Mouse (Mus musculus): Measurements from ENCODE around the gene Wt1. TPM values are rescaled to one million over a fixed set of nuclear protein-coding genes. Genes with fewer than 3 reads are reported as not detected.

Wt1 gene
- polyA plus RNA-seq, 1 experiment from 2014 or later, result 0.13 TPM

DNA sequence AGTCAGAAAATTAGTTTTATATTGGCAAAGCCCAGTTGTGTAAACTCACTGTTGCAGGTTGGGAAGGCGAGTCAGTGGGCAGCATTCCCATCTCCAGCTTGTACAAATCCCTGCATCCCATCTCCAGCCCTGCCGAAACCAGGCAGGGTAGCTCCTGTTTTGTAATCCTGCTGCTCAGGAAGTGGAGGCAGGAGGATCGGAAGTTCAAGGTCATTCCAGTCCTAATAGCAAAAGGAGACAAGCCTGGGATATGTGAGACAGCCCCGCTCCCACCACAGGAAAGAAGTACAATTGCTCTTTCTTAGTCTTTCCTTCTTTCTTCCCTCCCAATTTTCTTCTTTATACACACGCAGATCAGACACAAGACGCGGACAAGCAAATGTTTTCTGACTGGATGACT is 25.8 kb upstream of the Wt1 start:
- H3K9ac ChIP-seq, result no peak overlapping the region
- ATAC-seq (replicated peaks), result no peak
- no peaks in the 10 kb centered on the region for H3K9me3 ChIP-seq
- no peak overlapping the region for H3K4me3 ChIP-seq
- H3K4me2 ChIP-seq, result no peak overlapping the region
- no peaks in the 10 kb centered on the region for H3K27me3 ChIP-seq (replicated peaks)
- H3K27ac ChIP-seq, result no peak overlapping the region
- 67% methylated on average over 7 of the region's 7 CpGs for WGBS
- no peaks in the 10 kb centered on the region for H3K4me1 ChIP-seq
- H3K36me3 ChIP-seq (replicated peaks), result no peaks in the 10 kb centered on the region

DNA sequence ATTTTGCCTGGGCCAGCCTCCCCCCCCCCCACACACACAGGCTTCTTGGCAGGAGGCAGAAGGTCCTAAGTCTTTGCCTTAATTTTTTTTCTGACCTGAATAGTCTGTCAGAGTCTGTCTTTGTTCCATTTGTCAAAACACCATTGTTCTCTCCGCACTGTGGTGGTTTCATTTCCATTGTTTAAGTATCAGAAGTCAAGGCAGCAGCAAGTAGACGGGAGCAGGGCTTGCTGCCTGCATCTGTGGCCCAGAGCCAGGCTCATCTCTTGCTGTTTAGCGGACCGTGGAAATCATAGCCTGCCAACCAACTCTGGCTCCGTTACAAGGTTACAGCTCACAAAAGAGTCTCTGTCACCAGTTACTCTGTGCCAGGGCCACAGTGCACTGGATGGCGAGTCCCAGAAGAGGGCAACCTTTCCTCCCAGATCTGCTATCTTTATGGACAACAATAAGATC is 17.6 kb upstream of the Wt1 start:
- Histone ChIP-seq H3K4me1 (no peaks in the 10 kb centered on the region), H3K27me3 (replicated peaks) (peaks cover 27% of the 10 kb centered on the region), H3K4me2 (no peak overlapping the region), H3K9ac (no peak overlapping the region), H3K4me3 (no peak overlapping the region), H3K9me3 (no peaks in the 10 kb centered on the region), H3K27ac (no peak overlapping the region), H3K36me3 (replicated peaks) (no peaks in the 10 kb centered on the region)
- ATAC-seq (replicated peaks), result peak; percentile 89
- WGBS, result 5% methylated on average over 6 of the region's 6 CpGs

DNA sequence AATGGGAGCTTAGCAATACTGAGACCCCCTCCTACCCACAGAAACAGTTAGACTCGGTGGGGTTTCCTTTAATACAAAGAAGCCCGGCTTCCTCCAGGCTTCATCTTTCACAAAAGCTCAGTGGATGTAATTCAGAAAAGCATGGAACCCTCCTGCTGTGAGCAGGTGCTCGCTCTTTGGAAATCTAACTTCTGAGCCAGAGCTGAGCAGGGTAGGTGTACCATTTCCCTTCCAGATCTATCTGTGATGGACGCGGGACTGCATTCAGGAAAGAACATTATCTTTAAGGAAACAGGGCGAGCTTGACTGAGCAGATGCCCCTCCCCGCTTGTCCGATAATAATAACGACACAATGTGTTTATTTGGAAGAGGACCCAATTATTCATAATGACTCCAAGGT is 12.3 kb upstream of the Wt1 start:
- Histone ChIP-seq H3K27ac (no peak overlapping the region), H3K36me3 (replicated peaks) (no peaks in the 10 kb centered on the region), H3K4me3 (no peak overlapping the region), H3K4me2 (no peak overlapping the region), H3K4me1 (no peaks in the 10 kb centered on the region), H3K9me3 (no peaks in the 10 kb centered on the region), H3K27me3 (replicated peaks) (peaks cover 73% of the 10 kb centered on the region), H3K9ac (no peak overlapping the region)
- WGBS, result 9% methylated on average over 9 of the region's 9 CpGs
- no peak for ATAC-seq (replicated peaks)

DNA sequence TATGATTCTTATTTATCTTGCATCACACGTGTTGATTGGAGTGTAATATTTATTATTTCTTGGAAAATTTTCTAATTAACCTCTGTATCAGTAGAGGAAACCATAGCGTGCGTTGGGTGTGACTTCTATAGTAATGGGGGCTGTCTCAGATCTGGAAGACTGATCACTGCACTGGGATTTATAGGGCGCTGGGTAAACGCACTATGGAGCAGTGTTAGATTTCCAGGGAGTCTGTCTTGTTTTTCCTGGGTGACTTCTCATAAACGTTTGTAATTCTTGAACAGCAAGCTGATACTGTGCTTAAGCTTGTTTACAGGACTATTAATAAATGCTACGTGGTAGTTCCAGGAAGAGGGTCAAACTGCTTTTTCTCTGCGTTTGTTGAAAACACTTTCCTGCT is 8.7 kb upstream of the Wt1 start:
- WGBS, result 76% methylated on average over 8 of the region's 8 CpGs
- peaks cover 88% of the 10 kb centered on the region for H3K27me3 ChIP-seq (replicated peaks)
- no peak overlapping the region for H3K9ac ChIP-seq
- ATAC-seq (replicated peaks), result no peak
- no peak overlapping the region for H3K4me2 ChIP-seq
- no peaks in the 10 kb centered on the region for H3K36me3 ChIP-seq (replicated peaks)
- no peak overlapping the region for H3K4me3 ChIP-seq
- H3K9me3 ChIP-seq, result no peaks in the 10 kb centered on the region
- H3K27ac ChIP-seq, result no peak overlapping the region
- H3K4me1 ChIP-seq, result 0 out of 2 replicates have a peak, but pooled peaks cover under 1% of the 10 kb centered on the region

DNA sequence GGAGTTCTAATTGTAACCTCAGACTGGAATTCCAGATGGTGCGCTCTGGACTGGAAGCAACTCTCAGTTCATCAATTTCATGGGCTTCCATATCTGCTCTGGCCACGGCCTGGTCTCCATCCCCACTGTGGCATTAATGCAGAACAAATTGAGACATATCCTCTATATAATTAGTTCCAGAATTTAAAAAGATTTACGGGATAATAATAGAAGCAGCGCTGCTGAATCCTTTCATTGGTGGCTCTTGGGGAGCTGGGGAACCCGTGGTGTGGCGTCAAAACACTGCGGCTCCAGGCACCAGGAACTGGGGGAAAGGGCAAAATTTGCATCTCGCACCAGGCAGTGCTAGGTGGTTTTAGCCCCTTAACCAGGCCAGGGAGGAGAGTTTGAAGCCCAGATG is 4.1 kb upstream of the Wt1 start:
- no peak overlapping the region for H3K4me2 ChIP-seq
- H3K9ac ChIP-seq, result no peak overlapping the region
- H3K27me3 ChIP-seq (replicated peaks), result peaks cover 88% of the 10 kb centered on the region
- H3K4me1 ChIP-seq, result peaks cover 13% of the 10 kb centered on the region; the same call in 1 of the 2 replicates
- 0 out of 2 replicates have a peak, but pooled peaks have one; percentile 17 for ATAC-seq (replicated peaks)
- H3K4me3 ChIP-seq, result no peak overlapping the region
- H3K36me3 ChIP-seq (replicated peaks), result no peaks in the 10 kb centered on the region
- no peak overlapping the region for H3K27ac ChIP-seq
- no peaks in the 10 kb centered on the region for H3K9me3 ChIP-seq
- WGBS, result 2% methylated on average over 8 of the region's 8 CpGs

DNA sequence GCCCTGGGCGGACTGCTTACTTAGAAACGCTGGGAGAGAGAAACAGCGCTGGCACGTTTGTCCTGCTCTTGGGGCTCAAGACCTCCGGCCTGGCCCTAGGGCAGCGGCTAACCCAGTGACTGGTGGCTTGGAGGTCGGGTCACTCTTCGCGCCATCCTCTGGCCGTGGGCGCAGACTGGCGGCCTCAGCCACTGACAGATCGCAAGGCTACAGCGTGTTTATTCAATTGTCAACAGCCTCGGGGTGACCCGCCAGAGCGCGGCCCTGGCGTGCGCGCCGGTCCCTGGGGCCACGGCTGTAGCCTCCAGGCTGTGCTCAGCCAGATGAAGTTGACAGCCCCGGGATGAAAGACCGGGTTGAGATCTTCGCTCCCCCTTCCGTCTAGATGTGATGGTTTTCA is 3.4 kb upstream of the Wt1 start:
- peak; percentile 18; the same call in 1 of the 2 replicates for ATAC-seq (replicated peaks)
- no peak overlapping the region for H3K9ac ChIP-seq
- no peaks in the 10 kb centered on the region for H3K9me3 ChIP-seq
- H3K27ac ChIP-seq, result no peak overlapping the region
- H3K4me3 ChIP-seq, result no peak overlapping the region
- no peak overlapping the region for H3K4me2 ChIP-seq
- H3K27me3 ChIP-seq (replicated peaks), result peaks cover 88% of the 10 kb centered on the region
- H3K36me3 ChIP-seq (replicated peaks), result no peaks in the 10 kb centered on the region
- WGBS, result under 1% methylated on average over 27 of the region's 27 CpGs
- H3K4me1 ChIP-seq, result peaks cover 13% of the 10 kb centered on the region; the same call in 1 of the 2 replicates

DNA sequence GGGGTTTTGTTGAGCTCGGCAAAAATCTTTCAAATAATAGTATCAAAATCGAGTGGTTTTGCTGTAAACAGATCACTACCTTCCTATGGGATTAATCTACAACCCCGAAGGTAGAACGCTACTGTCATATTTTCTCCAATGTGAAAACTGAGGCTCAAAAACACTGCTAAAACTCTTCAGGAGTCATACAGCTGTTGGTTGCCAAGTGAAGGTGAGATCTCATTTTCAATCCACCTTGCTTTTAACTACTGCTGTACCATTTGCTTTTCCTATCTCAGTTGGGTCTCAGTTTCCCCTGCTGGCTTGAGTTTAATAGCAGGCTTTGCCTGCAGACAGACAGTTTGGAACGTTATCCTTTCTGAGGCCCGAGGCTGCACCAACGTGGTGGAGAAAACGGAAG is 2.9 kb upstream of the Wt1 start:
- no peaks in the 10 kb centered on the region for H3K36me3 ChIP-seq (replicated peaks)
- peaks cover 13% of the 10 kb centered on the region; the same call in 1 of the 2 replicates for H3K4me1 ChIP-seq
- 1% methylated on average over 8 of the region's 8 CpGs for WGBS
- no peak for ATAC-seq (replicated peaks)
- H3K4me3 ChIP-seq, result no peak overlapping the region
- peaks cover 85% of the 10 kb centered on the region for H3K27me3 ChIP-seq (replicated peaks)
- H3K4me2 ChIP-seq, result no peak overlapping the region
- no peaks in the 10 kb centered on the region for H3K9me3 ChIP-seq
- no peak overlapping the region for H3K27ac ChIP-seq
- H3K9ac ChIP-seq, result no peak overlapping the region

DNA sequence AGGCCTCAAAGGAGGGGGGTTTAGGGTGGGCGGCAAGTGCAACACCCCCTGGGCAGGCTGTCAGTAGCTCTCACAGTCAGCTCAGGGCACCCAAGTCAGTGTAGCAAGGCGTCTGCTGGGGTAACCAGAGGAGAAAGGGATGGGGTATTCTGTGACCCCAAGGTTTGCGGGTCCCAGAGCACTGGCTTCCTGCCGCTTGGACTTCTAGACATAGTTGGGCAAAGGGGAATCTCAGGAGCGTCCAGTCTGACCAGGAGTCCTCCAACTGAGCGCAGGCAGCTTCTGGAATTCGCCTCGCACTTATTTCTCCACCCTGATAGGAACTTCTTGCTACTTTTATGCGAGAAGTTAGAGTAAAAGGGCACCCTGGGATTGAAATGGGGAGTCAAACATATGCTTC is 2.4 kb upstream of the Wt1 start:
- no peak overlapping the region for H3K4me3 ChIP-seq
- H3K4me1 ChIP-seq, result peaks cover 13% of the 10 kb centered on the region; the same call in 1 of the 2 replicates
- ATAC-seq (replicated peaks), result no peak
- H3K9me3 ChIP-seq, result no peaks in the 10 kb centered on the region
- WGBS, result 1% methylated on average over 9 of the region's 9 CpGs
- H3K9ac ChIP-seq, result no peak overlapping the region
- no peak overlapping the region for H3K27ac ChIP-seq
- H3K4me2 ChIP-seq, result no peak overlapping the region
- H3K36me3 ChIP-seq (replicated peaks), result no peaks in the 10 kb centered on the region
- H3K27me3 ChIP-seq (replicated peaks), result peaks cover 85% of the 10 kb centered on the region

DNA sequence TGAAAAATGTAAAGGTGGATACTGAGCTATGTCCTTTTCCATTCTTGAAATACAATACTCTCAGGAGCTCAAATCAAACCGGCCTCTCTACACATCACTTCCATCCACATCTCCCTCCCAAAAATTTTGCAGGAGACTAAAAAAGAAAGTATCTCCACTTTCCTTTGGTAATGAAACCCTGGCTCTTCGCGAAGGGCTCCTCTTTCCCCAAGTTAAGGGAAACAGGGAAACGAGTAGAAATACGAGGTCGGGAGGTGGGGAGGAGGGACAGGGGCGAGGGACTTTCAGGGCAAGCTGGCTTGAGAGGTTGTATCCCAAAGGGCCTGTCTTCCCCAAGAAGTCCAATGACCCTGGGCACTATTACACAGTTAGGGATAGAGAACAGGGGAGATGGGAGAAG is 1.9 kb upstream of the Wt1 start:
- Histone ChIP-seq H3K4me2 (no peak overlapping the region), H3K36me3 (replicated peaks) (no peaks in the 10 kb centered on the region), H3K4me1 (peaks cover 13% of the 10 kb centered on the region; the same call in 1 of the 2 replicates), H3K27me3 (replicated peaks) (peaks cover 85% of the 10 kb centered on the region), H3K9me3 (no peaks in the 10 kb centered on the region), H3K4me3 (no peak overlapping the region), H3K9ac (no peak overlapping the region), H3K27ac (no peak overlapping the region)
- under 1% methylated on average over 7 of the region's 7 CpGs for WGBS
- ATAC-seq (replicated peaks), result no peak

DNA sequence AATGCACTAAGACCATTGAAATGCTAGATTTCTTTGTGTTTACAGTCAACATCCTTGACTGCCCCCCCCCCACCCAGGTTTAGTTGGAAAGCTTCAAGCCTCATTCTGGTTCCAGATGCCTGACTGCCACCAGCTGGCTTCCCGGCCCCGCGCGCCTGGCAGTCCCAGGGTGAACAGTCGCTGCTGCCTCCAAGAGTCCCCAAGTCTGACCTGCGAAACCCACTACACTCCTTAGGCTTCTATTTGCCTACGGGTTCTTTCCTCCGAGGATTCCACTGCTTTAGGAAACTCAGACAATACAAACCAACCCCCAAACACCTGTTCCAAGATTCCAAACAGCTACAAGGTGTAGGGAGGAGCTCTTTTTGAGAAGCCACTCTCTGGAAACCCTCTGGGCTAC is 1.1 kb upstream of the Wt1 start:
- Histone ChIP-seq H3K27me3 (replicated peaks) (peaks cover 85% of the 10 kb centered on the region), H3K4me2 (no peak overlapping the region), H3K36me3 (replicated peaks) (no peaks in the 10 kb centered on the region), H3K9me3 (no peaks in the 10 kb centered on the region), H3K27ac (no peak overlapping the region), H3K4me1 (peaks cover 13% of the 10 kb centered on the region; the same call in 1 of the 2 replicates), H3K9ac (no peak overlapping the region), H3K4me3 (no peak overlapping the region)
- WGBS, result 1% methylated on average over 8 of the region's 8 CpGs
- no peak for ATAC-seq (replicated peaks)

DNA sequence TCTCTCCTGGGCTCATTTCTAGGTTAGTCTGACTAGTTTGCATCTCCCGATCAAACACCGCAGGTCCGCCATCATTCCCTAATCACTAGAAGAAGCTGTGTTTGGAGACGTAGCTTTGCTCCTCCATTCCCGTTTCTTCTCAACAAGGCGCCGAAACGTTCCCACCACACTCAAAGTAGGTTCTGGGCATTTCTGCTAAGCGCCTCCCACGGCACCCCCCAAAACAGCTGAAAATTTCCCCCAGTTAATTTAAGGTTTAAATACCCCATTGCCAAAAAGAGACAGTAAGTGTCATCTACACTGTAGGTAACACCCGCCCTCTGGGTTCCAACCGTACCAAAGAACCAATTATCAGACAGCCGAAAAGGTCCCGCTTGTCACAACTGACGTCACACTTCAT is 688 bp upstream of the Wt1 start:
- H3K4me1 ChIP-seq, result peaks cover 15% of the 10 kb centered on the region; the same call in 1 of the 2 replicates
- no peak overlapping the region for H3K4me2 ChIP-seq
- WGBS, result 3% methylated on average over 15 of the region's 15 CpGs
- H3K36me3 ChIP-seq (replicated peaks), result no peaks in the 10 kb centered on the region
- no peak overlapping the region for H3K27ac ChIP-seq
- no peak overlapping the region for H3K9ac ChIP-seq
- H3K4me3 ChIP-seq, result no peak overlapping the region
- H3K9me3 ChIP-seq, result no peaks in the 10 kb centered on the region
- peaks cover 85% of the 10 kb centered on the region for H3K27me3 ChIP-seq (replicated peaks)
- ATAC-seq (replicated peaks), result no peak

DNA sequence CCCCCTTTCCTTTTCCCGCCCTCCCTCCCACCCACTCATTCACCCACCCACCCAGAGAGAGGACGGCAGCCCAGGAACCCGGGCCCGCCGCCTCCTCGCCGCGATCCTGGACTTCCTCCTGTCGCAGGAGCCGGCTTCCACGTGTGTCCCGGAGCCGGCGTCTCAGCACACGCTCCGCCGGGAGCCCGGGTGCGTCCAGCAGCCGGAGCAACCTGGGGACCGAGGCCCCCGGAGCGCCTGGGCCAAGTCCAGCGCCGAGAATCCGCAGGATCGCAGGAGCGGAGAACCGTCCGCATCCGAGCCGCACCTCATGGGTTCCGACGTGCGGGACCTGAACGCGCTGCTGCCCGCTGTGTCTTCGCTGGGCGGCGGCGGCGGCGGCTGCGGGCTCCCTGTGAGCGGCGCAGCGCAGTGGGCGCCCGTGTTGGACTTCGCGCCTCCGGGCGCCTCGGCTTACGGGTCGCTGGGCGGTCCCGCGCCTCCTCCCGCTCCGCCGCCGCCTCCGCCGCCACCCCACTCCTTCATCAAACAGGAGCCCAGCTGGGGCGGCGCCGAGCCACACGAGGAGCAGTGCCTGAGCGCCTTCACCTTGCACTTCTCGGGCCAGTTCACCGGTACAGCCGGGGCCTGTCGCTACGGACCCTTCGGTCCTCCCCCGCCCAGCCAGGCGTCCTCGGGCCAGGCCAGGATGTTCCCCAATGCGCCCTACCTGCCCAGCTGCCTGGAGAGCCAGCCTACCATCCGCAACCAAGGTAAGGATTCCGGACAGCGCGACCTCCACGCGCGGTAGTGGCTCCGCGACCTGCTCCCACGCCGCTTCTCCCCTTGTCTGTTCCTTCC is 582 bp downstream of the Wt1 start:
- under 1% methylated on average over 91 of the region's 92 CpGs for WGBS
- H3K9me3 ChIP-seq, result no peaks in the 10 kb centered on the region
- no peaks in the 10 kb centered on the region for H3K36me3 ChIP-seq (replicated peaks)
- peak overlapping the region; percentile 5; the same call in 1 of the 2 replicates for H3K4me3 ChIP-seq
- no peak overlapping the region for H3K9ac ChIP-seq
- peak; percentile 20; the same call in 1 of the 2 replicates for ATAC-seq (replicated peaks)
- peaks cover 17% of the 10 kb centered on the region; the same call in 1 of the 2 replicates for H3K4me1 ChIP-seq
- H3K4me2 ChIP-seq, result peak overlapping the region; percentile 28
- H3K27ac ChIP-seq, result no peak overlapping the region
- H3K27me3 ChIP-seq (replicated peaks), result peaks cover 86% of the 10 kb centered on the region

Data from midbrain, embryonic 15.5 days (tissue).